Mouse (Mus musculus): ENCODE measurements around the gene Duox1.
"Not testable (repeated sequence)": the region's sequence is repeated elsewhere in the genome, so short reads cannot be mapped to it uniquely, and the experiment has no call there.

The Duox1 gene

DNA sequence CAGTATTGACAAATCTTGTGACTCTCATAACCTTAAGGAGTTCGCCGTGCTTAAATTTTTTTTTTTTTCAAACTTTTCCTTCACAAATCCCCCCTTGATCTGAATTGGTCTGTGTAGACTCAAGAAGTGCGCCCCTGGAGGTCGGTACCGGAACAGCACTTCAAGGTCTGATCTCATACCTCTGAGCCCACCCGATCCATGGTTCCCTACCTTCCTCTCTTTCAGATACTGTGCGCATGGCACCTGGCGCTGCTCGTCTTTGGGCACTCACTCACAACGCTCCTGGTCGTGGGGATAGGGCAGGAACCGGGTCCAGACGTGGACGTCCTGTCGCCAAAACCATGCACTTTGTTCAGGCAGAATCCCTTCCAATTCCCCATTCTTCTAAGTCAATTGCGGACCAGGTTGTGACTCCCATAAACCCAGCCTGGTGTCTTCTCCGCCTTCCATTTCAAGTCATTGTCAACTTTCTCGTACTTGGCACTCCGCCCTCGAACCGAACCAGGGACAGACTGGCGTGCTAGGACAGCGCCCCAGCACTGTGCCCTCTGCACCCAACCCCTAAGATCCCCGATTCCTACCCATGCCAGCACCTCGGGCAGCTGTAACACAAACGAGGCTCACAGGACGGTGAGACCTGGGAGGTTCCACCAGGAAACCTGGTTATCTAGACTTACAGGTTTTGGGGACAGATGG, 2.6 kb upstream of the Duox1 start:
- DNase-seq, result peak; percentile 79 to 81

DNA sequence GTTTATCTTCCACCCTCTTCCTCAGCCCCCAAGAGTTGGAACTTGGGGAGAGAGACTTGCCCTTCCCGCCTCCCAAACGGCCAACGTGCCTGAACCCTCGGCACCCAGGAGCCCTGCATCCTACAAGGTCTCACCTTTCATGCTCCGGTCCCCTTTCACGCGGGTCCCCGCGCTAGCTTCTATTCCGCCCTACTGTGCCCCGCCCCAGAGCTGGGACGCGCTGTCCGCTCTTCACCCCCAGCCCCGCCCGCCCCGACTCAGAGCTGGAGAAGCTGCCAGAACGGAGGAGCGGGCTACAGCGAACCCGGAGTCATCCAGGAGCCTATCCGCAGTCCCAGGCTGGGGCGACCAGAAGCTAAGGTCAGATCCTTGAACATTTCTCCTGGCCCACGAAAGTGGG, 1.9 kb upstream of the Duox1 start, which contains the start of gene Duoxa1:
Gene Duoxa1, minus strand, starts transcription at position 195 of the 400 bp plus-strand sequence.
- no peak for DNase-seq

DNA sequence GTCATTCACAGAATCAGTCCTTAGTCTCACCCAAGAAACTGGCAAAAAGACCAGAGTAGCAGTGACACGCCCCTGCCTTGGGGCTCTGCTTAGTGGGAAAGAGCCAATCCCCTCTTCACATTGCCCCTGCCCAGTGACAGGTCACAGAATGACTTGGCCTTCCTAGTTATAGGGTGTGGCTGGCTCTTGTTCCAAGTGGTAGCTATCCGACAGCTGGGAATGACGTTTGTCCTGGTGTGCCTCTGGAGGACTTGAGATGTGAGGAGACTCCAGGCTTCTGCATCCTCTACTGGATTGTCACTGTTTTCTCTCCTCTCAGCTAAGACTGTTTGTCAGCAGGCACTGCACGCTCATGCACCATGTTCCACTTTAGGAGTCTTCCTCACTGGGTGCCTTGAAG, 1.9 kb downstream of the Duox1 start:
- no peak for DNase-seq

DNA sequence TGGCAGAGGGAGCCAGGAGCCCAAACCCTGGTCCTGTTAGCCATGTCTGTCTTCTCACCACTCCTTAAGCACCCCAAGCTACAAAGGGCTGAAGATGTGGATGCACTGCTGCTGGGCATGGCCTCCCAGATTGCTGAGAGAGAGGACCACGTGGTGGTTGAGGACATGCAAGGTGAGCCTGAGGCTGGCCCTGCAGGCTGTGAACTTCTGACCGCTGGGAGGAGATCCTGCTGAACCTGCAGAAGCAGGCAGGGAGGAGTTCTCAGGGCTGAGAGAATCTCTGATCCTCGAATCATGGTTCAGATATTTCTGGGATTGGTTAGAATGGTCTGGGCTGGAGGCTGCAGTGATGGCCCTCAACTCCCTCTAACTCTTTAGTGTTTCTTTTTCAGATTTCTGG, 8.5 kb downstream of the Duox1 start:
- no peak for DNase-seq

DNA sequence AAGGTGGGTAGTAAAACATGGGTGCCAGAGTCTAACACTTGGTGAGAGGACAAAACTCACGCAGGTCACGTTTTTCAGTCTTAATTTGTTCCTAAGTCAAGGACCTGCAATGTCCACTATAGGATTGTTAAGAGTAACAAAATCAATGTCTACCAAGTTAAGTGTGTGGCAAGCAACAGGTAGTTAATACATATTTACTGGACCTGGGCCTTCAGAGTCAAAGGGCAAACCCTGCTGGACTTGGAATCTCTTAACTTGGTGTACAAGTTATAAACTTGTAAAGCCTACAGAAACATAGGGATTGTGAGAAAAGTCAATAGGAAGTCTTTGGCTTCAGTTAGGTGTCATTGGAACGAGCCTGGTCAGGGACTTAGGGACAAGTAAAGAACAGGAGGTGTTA, 9.1 kb downstream of the Duox1 start:
- DNase-seq, result no peak

DNA sequence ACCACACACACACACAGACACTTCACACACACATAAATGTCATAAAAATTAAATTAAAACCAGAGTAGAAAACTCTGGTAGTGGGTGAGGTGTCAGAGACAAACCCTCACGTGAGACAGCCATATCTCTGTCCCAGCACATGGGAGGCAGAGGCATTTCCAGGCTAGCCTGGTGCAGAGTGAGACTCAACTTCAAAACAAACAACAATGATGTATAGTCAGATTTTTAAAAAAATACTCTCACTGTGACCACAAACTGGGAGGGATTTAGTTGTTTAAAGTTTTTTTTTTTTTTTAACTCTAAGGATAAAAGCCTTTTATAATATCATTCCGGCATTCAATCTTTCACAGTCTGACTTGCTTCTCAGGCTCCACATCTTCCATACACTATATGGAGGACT, 9.9 kb downstream of the Duox1 start:
- DNase-seq, result no peak

DNA sequence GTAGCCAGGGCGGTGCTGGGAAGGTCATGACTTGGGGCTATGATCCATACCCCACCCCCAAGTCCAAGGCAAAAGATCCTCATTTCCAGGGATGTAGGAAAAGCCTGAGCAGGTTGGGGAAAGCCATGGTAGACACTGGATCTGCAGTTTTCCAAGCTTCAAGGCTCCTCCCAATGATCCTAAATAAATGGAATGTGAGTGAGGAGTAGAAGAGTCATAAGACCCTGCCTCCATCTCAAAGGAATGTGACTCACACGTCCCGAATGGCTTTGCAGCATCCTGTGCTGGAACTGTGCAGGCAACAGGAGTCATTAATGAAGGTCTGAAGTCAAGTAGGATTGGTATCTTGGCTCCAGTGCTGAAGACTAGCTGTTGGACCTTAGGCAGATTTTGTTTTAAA, 12.5 kb downstream of the Duox1 start:
- DNase-seq, result no peak

DNA sequence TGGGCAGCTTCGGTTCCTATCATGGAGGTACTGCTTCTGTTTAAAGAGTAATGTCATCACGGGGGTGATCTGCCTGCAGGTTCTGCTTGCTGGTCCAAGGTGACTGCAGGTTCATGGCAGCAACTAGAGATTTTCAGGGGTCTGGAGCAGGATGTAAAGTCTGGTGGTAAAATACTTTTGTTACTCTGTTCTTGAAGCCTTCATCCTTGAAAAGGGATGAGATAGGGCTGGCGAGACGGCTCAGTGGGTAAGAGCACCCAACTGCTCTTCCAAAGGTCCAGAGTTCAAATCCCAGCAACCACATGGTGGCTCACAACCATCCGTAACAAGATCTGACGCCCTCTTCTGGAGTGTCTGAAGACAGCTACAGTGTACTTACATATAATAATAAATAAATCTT, 14.8 kb downstream of the Duox1 start:
- not testable (repeated sequence) for DNase-seq

DNA sequence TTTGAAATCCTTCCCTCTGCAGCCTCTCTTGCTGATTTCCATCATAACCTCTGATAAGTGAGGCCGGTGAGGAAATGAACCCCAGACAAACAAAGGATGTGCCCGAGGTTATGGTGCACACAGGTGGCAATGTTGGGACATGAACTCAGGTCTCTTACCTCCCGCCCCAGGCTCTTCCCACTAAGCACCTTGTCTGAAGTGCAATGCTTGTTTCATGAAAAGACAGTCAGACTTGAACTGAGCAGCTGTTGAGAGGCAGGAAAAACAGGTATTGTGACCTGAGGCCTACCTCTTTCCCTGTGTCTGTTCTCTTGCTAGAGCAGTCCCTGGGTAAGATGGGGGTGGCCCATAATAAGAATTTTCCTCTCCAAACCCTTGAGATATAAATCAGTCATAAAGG, 16.8 kb downstream of the Duox1 start:
- DNase-seq, result no peak

DNA sequence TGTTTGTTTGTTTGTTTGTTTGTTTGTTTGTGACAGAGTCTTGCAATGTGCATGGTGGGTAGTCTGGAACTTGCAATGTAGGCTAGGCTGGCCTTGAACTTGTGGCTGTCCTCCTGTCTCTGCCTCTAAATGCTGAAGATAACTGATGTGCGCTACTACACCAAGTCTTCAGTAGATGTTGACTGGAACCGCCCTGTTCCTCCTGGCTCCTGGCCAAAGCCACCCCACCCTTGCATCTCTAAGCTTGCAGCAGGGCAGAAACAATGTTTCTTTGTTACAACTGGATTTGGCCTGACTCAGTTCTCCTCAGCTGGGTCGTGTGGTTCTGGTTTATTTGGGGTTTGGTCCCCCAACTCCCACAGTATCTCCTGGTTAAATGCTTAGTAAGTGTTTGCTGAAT, 18.7 kb downstream of the Duox1 start:
- no peak for DNase-seq

DNA sequence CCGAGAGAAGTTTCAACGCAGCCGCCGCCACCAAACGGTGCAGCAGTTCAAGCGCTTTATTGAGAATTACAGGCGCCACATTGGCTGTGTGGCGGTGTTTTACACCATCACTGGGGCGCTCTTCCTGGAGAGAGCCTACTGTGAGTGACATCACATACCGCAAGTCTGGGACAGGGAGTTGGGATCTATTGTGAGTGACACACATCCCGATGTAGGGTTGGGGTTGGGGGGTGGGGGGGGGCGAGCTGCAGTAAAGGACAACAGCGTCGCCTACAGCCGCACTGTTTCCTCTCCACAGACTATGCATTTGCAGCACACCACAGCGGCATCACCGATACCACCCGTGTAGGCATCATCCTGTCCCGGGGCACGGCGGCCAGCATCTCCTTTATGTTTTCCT, 21.8 kb downstream of the Duox1 start:
- DNase-seq, result no peak

DNA sequence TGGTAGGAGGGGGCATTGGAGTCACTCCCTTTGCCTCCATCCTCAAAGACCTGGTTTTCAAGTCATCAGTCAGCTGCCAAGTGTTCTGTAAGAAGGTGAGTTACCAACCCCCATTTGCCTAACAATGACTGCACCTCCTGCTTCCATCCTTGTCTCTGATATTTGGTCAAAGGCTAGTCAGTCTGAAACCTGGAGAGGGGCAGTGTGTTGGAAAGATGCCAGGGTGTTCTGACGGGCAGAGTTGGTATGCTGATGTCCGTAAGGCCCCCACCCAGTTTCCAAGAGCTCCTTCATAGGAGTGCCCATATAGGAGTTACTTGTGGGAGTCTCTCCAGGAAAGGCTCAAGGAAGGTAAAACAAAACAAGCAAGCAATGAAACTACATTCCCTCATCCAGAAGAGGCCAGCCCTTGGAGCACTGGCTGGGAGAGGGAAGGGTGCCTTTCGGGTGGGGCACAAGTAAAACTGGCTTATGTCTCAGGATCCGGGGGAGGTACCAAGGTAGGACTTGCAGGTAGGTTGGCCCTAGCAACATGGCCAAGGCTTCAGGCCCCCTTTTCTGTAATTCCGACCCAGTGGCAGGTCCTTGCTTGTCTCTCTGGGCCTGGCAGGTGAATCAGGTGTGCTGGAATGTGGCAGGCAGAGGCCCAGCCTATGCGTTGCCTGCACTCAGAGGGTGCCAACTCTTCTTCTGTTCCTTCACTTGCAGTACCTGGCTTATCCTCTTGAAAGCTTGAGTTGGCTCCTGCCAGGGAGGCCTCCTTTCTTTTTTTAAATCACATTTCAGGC, 29.8 kb downstream of the Duox1 start:
- DNase-seq, result no peak

DNA sequence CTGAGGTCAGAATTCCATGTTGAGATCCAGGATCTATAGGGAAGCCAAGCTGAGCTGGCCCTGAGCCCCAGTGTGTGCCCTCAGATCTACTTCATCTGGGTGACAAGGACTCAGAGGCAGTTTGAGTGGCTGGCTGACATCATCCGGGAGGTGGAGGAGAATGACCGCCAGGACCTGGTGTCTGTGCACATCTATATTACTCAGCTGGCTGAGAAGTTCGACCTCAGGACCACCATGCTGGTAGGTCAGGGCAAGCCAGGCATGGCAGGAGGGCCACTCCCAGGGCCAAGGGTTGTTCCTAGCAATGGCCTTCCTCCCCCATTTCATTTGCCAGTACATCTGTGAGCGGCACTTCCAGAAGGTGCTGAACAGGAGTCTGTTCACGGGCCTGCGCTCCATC, 30.7 kb downstream of the Duox1 start:
- not testable (repeated sequence) for DNase-seq

DNA sequence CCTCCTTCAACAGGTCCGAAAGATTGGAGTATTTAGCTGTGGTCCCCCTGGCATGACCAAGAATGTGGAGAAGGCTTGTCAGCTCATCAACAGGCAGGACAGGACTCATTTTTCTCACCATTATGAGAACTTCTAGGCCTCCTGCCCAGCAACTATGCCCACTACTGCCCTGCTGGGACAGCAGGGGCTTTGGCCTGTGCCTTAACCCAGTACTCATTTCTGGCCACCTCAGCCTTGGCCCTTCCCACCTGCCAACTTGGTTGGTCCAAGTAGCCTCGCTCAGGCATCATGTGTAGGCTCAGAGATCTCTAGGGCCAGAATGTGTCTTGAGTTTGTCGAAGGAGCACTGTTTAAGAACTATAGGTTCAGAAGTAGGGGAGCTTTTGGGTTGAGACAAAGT, 31.8 kb downstream of the Duox1 start:
- no peak for DNase-seq

DNA sequence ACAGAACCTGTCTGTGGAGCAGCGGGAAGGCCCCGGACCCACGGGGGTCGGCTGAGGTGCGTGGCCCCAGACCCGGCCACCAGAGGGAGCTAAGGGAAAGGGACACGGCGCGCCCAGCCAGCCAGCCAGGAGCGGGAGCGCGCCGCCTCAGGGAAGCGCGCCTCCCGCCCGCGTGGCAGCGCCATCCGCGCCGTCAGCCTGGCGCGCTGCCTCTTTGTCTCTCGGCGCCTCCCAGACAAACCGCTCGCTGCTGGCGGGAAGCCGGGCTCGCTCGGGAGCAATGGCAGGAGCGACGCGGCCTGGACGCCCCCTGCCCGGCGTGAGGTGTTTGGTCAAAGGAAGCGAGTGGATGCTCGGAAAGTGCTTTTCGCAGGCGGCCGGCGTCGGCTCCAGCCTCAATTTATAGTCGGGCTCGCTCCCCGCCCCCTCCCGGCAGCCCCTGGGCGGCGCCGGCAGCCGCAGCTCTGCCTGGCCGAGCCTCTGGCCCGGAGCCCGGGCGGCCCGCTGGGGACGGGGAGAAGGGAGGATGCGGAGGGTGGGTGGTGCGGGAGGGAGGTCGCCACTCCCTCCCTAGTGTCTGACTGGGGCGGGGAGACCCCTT, 33.2 kb downstream of the Duox1 start:
- DNase-seq, result peak; percentile 86 to 87

DNA sequence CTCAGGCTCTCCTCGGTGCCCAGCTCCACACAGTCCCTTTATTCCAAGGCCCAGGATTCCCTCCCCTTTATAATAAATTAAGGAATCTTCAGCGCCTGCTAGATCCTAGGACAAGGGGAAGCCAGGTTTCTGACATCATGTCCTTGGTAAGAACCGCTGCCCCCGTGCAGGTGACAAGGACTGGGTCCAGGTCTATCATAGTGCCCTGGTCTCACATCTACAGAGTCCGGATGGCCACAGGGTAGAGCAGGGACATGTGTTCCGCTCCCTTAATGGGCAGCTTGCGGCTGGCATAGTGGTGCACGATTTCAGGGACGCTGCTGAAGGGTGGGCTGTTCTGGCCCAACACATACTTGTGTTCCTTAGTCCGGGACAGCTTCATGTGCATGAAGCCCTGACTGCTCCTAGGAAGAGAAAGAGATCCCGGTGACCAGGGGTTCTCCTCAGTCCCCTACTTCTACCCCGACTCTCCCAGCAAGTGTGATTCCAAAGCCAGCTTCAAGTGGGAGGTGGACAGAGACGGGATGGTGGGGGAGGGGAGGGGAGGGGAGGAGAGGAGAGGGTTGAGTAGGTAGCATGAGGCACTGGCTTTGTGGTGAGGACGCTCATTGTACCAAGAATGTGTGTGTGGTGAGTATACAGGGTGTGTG, 33.8 kb downstream of the Duox1 start:
- peak; percentile 28 to 35 for DNase-seq

DNA sequence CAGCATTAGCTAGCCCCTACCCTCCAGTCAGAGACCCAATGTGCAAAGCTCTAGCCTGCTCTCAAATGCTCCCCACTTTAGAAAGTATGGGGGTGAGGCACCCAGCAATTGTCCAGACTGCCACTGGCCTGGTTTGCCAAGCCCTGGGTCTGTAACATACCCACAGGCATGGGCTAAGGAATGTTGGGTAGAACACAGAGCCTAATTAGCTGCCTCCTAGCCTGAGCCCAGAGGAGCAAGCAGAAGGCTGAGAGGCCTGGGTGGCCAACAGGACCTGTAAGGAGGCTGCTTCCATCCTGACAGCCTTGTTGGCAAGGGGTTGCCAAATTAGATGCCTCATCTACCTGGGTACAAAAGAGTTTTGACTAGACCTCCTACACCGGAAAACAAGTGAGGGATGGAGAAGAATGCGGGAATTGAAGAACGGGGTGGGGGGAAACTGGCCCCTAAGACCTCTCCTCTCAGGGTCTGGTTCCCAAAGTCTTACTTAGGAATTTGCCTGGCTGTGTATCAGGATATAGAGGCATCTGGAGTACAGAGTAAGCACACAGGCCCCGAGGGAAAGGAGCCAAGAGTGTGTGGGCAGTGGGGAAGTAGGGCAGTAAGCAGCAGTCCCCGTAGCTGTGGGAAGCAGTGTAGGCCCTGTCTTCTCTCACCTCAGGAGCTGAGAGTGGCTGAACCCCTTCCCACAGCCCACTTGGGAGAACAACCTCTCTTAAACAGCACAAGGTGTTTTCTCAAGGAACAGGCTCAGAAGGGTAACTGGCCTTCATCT, 35.9 kb downstream of the Duox1 start:
- no peak for DNase-seq

DNA sequence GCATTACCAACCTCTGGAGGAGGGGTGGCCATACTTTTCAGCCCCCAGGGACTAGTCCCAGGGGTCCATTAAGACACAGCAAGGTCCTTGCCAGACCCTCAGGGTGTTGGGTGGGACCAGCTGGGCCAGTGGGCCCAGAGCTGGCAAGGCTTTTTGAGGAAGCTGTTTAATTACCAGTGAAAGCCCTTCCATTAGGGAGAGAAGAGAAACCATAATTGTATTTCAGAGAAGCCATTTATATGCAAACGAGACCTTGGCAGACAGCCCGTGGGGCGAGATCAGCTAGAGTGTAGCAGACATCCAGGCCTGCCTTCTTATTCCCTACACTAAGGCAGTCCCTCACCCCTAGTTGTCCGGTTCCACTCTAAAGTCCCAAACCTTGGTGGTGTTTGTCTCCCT, 36.5 kb downstream of the Duox1 start:
- no peak for DNase-seq

DNA sequence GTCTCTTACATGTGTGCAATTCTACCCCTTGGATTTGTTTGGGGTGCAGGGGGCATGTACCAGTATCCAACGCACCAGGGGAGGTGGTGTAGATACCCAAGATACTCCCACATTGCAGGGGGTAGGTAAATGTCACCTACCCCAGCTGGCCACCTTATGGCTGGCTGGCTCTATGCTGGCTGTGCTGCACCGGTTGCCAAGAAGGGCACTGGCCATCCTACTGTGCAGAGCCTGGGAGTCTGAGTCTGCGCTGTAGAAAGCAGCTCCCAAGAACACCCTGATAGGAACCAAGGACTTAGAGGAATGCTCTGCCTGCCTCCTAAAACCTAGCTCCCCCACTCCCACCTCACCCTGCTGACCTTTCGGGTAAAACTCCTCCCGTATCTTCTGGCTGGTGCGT, 37.5 kb downstream of the Duox1 start:
- no peak for DNase-seq

DNA sequence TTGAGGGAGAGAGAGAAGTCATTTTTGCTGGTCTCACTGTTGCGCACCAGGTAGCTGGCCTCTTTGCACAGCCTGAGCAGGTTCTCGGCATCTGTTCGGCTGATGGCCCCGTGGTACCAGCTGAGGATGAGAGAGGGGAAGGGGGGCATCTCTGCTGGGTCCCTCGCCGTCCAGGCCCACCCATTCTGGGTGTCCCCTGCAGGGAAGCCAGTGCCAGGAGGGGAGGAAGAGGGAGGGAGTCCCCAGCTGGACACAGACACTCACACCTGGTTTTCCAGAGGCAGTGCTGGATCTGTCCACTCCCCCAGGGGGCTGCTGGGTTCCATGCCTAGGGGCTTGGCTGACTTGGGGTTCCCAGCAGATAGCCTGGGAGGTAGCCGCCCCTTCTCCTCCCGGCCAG, 38.3 kb downstream of the Duox1 start:
- no peak for DNase-seq

DNA sequence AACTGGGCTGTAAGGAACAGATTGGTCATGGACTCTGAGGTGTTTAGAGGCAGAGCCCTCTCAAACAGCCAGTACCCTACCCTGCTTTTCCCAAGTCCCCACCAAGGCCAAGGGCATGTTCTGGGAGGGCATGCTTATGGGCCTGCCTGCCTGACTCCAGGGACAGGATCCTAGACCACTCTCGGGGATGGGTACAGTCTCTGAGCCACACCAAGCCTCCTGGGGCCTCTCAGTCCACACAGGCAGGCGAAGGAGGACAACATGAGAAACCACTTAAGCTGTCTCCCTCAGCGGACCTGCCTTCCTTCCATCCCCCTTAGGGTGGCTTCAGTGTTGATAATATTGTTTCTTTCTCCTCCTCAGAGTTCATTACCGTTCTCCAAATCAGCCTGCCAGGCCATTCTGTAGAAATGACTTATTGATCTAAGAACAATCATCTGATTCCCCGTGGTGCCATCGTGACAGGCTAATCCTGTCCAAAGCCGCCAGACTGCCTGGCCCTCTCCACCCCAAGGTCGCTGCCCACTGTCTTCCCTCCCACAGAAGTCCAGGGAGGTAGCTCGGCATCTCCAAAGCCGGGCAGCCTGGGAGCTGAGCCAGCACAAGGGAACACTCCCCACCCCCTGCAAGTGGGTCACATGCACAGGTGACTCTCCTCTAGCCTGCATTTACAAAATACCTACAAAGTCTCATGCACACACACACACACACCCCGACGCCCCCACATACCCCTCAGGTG, 38.9 kb downstream of the Duox1 start:
- DNase-seq, result no peak

DNA sequence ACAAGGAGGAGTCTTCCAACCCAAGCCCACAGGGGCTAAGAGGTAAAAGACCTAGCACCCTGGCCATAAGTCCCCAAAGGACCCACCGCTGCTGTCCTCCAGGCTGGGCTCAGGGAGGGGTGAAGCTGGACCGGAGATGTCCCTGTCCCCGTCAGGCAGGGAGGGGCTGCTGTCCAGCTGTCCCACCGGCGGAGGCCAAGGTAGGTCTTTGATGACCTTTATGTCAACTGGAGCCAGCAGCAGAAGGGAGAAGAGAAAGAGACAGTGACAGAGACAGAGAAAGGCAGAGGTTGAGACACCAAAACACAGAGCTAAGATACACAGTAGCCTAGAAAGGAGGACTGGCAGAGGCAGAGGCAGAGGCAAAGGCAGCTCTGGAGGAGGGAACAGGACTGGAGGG, 39.9 kb downstream of the Duox1 start:
- DNase-seq, result no peak

All from B cell, adult 2 months (primary cell).